Mouse (Mus musculus): ENCODE data around the gene Colec11. TPM values are rescaled to one million over a fixed set of nuclear protein-coding genes. Genes with fewer than 3 reads are reported as not detected.
A peak's percentile ranks its signal among the peaks of the same experiment; 100 is the strongest.

Colec11 gene
- polyA plus RNA-seq, 1 experiment from 2014 or later: not detected

DNA sequence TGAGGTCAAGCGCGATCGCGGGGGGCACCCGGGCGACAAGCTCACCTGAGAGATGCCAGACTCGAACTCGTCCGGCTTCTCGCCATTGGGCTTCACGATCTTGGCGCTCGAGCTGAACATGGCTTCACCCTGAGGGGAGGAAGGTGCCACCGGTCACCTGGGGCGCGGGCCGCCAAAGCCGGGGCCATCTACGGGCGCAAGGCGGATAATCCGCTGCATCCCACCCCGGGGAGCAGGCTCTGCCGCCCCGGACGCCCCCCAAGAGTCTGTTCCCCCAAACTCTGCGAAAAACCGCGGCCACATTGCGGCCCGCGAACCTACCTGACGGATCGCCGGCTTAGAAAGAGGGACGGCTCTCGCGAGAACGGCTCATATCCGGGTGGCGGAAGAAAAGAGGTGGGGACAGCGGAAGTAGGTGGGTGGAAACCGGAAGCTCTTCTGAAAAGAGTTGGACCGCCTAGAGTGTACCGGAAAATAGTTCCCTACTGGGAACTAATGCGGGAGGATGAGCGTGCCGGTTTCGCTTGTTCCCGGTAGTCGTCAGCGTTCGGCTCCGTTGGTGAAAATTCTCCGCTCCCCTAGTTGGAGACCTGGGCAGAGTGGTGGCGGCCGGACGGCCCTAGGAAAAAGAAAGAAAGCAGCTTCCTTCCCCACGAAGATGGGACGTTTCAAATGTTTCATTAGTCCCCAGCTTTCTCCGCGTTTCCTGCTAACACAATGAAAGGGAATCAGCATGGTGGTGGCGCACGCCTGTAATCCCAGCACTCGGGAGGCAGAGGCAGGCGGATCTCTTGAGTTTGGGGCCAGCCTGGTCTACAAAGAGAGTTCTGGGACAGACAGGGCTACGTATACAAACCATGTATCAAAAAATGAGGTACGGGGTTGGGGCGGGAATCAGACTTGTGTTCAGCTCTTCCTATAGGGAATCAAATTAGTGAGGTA is 12.6 kb upstream of the Colec11 start, which contains the start of gene Rps7:
Gene Rps7 (minus strand): TSS at position 419 of the 942 bp plus-strand sequence.
- Histone ChIP-seq H3K36me3 (replicated peaks; ENCODE audit: control insufficient read depth, insufficient read depth, low read depth, low read length) (peaks cover 14% of the 10 kb centered on the region), H3K9me3 (replicated peaks; ENCODE audit: control insufficient read depth, low read length) (no peaks in the 10 kb centered on the region), H3K4me3 (ENCODE audit: low read depth, low read length) (peak within 1 kb of the TSS; percentile 93), H3K4me2 (ENCODE audit: low read depth, low read length) (peak within 1 kb of the TSS; percentile 60), H3K4me1 (ENCODE audit: control insufficient read depth, insufficient read depth, low read length) (peaks cover 6% of the 10 kb centered on the region; the same call in 1 of the 2 replicates), H3K27me3 (ENCODE audit: control insufficient read depth, insufficient read depth, low read length) (no peaks in the 10 kb centered on the region), H3K27ac (replicated peaks; ENCODE audit: low read depth, low read length) (peak within 1 kb of the TSS; percentile 84), H3K9ac (replicated peaks; ENCODE audit: low read length) (peak within 1 kb of the TSS; percentile 98)
- WGBS: 5% methylated on average over 69 of the region's 69 CpGs
- DNase-seq (ENCODE audit: low spot score) (peak; percentile 94), ATAC-seq (replicated peaks; ENCODE audit: insufficient number of reproducible peaks, low FRiP score, low TSS enrichment, low read depth) (peak; percentile 95)

DNA sequence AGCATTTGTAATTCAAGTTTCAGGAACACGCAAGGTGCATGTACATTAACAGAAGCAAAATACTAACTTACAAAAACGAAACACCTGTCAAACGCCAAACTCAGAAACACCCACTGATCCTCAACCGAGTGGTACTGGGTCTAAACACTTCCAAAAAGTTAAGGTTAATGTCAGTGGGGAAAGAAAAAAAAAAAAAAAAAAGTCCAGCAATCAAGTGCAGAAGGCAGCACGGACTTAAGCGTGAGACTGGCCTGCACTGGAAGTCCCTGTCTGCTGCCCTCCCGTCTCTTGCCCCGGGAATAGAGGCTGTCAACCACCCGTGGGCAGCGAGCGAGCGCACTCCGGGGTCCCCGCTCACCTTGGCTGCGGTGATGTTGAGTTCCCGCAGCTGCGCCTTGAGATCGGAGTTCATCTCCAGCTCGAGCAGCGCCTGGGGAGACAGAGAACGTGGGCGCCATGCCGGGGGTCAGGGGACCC is 11.9 kb upstream of the Colec11 start:
- H3K4me1 ChIP-seq (ENCODE audit: control insufficient read depth, insufficient read depth, low read length): peaks cover 6% of the 10 kb centered on the region; the same call in 1 of the 2 replicates
- peak overlapping the region; percentile 93 for H3K4me3 ChIP-seq (ENCODE audit: low read depth, low read length)
- 2% methylated on average over 23 of the region's 23 CpGs for WGBS
- no peaks in the 10 kb centered on the region for H3K9me3 ChIP-seq (replicated peaks; ENCODE audit: control insufficient read depth, low read length)
- H3K36me3 ChIP-seq (replicated peaks; ENCODE audit: control insufficient read depth, insufficient read depth, low read depth, low read length): peaks cover 21% of the 10 kb centered on the region
- 0 out of 2 replicates have a peak, but pooled peaks have one; percentile 7 for ATAC-seq (replicated peaks; ENCODE audit: insufficient number of reproducible peaks, low FRiP score, low TSS enrichment, low read depth)
- H3K9ac ChIP-seq (replicated peaks; ENCODE audit: low read length): peak overlapping the region; percentile 98
- H3K27me3 ChIP-seq (ENCODE audit: control insufficient read depth, insufficient read depth, low read length): no peaks in the 10 kb centered on the region
- peak overlapping the region; percentile 60 for H3K4me2 ChIP-seq (ENCODE audit: low read depth, low read length)
- H3K27ac ChIP-seq (replicated peaks; ENCODE audit: low read depth, low read length): peak overlapping the region; percentile 84
- DNase-seq (ENCODE audit: low spot score): no peak

DNA sequence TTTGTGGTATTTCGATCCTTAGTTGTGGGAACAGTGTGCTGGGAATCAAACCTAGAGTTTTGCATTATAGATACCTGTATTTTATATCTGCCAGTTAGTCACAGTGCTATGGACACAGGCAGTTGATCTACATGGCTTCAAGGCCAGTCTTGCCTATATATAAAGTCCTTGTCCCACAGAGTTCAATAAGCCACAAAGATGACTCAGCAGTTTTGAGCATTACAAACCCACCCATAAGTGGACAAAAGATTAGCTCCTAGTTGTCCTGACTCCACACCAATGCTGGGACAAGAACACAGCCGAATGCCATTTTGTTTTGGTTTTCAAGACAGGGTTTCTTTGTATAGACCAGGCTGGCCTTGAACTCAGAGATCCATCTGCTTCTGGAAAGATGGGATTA is 5.3 kb upstream of the Colec11 start:
- peaks cover 24% of the 10 kb centered on the region for H3K36me3 ChIP-seq (replicated peaks; ENCODE audit: control insufficient read depth, insufficient read depth, low read depth, low read length)
- no peaks in the 10 kb centered on the region for H3K4me1 ChIP-seq (ENCODE audit: control insufficient read depth, insufficient read depth, low read length)
- ATAC-seq (replicated peaks; ENCODE audit: insufficient number of reproducible peaks, low FRiP score, low TSS enrichment, low read depth) (no peak), DNase-seq (ENCODE audit: low spot score) (no peak)
- H3K9me3 ChIP-seq (replicated peaks; ENCODE audit: control insufficient read depth, low read length): no peaks in the 10 kb centered on the region
- H3K27ac ChIP-seq (replicated peaks; ENCODE audit: low read depth, low read length): no peak overlapping the region
- no peak overlapping the region for H3K4me3 ChIP-seq (ENCODE audit: low read depth, low read length)
- no peak overlapping the region for H3K9ac ChIP-seq (replicated peaks; ENCODE audit: low read length)
- no peaks in the 10 kb centered on the region for H3K27me3 ChIP-seq (ENCODE audit: control insufficient read depth, insufficient read depth, low read length)
- H3K4me2 ChIP-seq (ENCODE audit: low read depth, low read length): no peak overlapping the region
- 90% methylated on average over 2 of the region's 2 CpGs for WGBS

DNA sequence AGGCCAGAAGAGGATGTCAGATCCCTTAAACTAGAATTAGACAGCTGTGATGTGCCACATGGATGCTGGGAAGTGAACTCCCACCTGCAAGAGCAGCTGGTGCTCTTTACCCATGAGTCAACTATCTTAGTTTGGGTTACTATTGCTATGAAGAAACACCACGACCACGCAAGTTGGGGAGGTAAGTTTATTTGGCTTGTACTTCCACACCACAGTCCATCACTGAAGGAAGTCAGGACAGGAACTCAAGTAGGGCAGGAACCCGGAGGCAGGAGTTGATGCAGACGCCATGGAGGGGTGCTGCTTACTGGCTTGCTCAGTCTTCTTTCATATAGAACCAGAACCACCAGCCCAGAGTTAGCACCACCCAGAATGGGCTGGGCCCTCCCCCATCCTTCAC is 3.9 kb upstream of the Colec11 start:
- H3K27ac ChIP-seq (replicated peaks; ENCODE audit: low read depth, low read length): no peak overlapping the region
- H3K4me3 ChIP-seq (ENCODE audit: low read depth, low read length): no peak overlapping the region
- H3K27me3 ChIP-seq (ENCODE audit: control insufficient read depth, insufficient read depth, low read length): no peaks in the 10 kb centered on the region
- no peaks in the 10 kb centered on the region for H3K9me3 ChIP-seq (replicated peaks; ENCODE audit: control insufficient read depth, low read length)
- no peak overlapping the region for H3K9ac ChIP-seq (replicated peaks; ENCODE audit: low read length)
- H3K4me2 ChIP-seq (ENCODE audit: low read depth, low read length): no peak overlapping the region
- 67% methylated on average over 4 of the region's 4 CpGs for WGBS
- no peak for ATAC-seq (replicated peaks; ENCODE audit: insufficient number of reproducible peaks, low FRiP score, low TSS enrichment, low read depth)
- H3K36me3 ChIP-seq (replicated peaks; ENCODE audit: control insufficient read depth, insufficient read depth, low read depth, low read length): peaks cover 14% of the 10 kb centered on the region
- DNase-seq (ENCODE audit: low spot score): no peak
- H3K4me1 ChIP-seq (ENCODE audit: control insufficient read depth, insufficient read depth, low read length): no peaks in the 10 kb centered on the region

DNA sequence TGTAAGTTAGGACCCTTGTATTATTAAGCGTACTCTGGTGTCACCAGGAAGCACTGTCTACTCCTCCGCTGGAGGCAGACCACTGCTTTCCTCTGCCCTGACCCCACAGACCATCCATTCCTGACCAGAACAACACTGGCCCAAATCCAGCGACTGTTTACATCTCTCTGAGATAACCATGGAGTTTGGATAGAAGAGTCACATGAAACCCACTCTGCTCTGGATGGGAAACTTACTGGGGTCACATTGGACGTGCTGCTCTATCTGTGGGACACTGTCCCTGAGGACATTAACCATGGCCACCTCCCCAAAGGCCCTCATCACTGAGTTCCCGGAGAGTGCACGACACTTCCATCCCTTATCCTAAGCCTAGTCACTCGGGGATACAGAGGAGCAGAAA is 2.2 kb upstream of the Colec11 start:
- no peaks in the 10 kb centered on the region for H3K27me3 ChIP-seq (ENCODE audit: control insufficient read depth, insufficient read depth, low read length)
- DNase-seq (ENCODE audit: low spot score): no peak
- no peak overlapping the region for H3K9ac ChIP-seq (replicated peaks; ENCODE audit: low read length)

DNA sequence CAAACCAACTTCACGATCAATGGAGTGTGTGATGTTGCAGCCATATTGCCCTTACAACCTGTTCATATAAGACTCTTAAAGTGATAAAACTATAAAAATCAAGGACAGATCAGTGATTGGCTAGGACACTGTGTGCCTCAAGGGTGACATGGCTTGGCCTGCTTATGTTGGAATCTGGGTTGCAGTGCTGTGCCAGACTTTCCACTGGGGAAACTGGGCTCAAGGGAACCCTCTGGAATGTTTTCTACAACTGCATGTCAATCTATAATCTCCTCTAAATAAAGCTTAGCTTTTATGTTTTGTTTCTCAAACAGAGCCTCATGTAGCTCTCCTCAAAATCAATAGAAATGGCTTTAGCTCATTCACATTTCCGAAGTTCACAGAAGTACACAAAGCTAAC is 1.1 kb upstream of the Colec11 start:
- no peak overlapping the region for H3K4me2 ChIP-seq (ENCODE audit: low read depth, low read length)
- WGBS: 84% methylated on average over 2 of the region's 2 CpGs
- H3K9ac ChIP-seq (replicated peaks; ENCODE audit: low read length): no peak overlapping the region
- H3K4me1 ChIP-seq (ENCODE audit: control insufficient read depth, insufficient read depth, low read length): no peaks in the 10 kb centered on the region
- ATAC-seq (replicated peaks; ENCODE audit: insufficient number of reproducible peaks, low FRiP score, low TSS enrichment, low read depth): no peak
- DNase-seq (ENCODE audit: low spot score): no peak
- no peak overlapping the region for H3K4me3 ChIP-seq (ENCODE audit: low read depth, low read length)
- no peak overlapping the region for H3K27ac ChIP-seq (replicated peaks; ENCODE audit: low read depth, low read length)
- H3K27me3 ChIP-seq (ENCODE audit: control insufficient read depth, insufficient read depth, low read length): no peaks in the 10 kb centered on the region
- H3K9me3 ChIP-seq (replicated peaks; ENCODE audit: control insufficient read depth, low read length): no peaks in the 10 kb centered on the region
- peaks cover 2% of the 10 kb centered on the region; the same call in 1 of the 2 replicates for H3K36me3 ChIP-seq (replicated peaks; ENCODE audit: control insufficient read depth, insufficient read depth, low read depth, low read length)

More for the DNA sequence above, 2.2 kb upstream of the Colec11 start:
- H3K4me1 ChIP-seq (ENCODE audit: control insufficient read depth, insufficient read depth, low read length): no peaks in the 10 kb centered on the region
- H3K27ac ChIP-seq (replicated peaks; ENCODE audit: low read depth, low read length): no peak overlapping the region
- H3K9me3 ChIP-seq (replicated peaks; ENCODE audit: control insufficient read depth, low read length): no peaks in the 10 kb centered on the region
- peaks cover 9% of the 10 kb centered on the region for H3K36me3 ChIP-seq (replicated peaks; ENCODE audit: control insufficient read depth, insufficient read depth, low read depth, low read length)
- no peak overlapping the region for H3K4me2 ChIP-seq (ENCODE audit: low read depth, low read length)
- WGBS: 87% methylated on average over 7 of the region's 7 CpGs
- H3K4me3 ChIP-seq (ENCODE audit: low read depth, low read length): no peak overlapping the region
- no peak for ATAC-seq (replicated peaks; ENCODE audit: insufficient number of reproducible peaks, low FRiP score, low TSS enrichment, low read depth)

DNA sequence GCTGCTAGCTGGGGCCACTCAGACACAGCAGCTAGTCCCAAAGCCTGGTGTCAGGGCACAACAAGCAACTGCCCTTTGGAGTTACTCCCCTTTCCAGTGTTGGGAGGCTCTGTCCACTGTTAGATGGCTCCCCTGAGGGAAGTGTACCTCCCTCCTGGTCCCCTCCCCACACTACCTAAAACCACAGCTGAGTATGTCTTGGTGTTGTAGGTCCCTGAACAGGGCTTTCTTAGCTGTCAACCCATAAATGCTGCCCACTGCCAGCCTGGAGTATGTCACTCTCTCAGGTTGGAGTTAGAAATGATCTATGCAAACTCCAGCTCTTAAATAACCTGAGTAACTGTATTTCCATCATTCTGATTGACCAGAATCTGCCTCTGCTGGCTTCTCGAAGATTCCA is 536 bp downstream of the Colec11 start:
- H3K4me1 ChIP-seq (ENCODE audit: control insufficient read depth, insufficient read depth, low read length): no peaks in the 10 kb centered on the region
- WGBS: 87% methylated on average over 1 of the region's 1 CpGs
- H3K4me3 ChIP-seq (ENCODE audit: low read depth, low read length): no peak overlapping the region
- no peaks in the 10 kb centered on the region for H3K36me3 ChIP-seq (replicated peaks; ENCODE audit: control insufficient read depth, insufficient read depth, low read depth, low read length)
- DNase-seq (ENCODE audit: low spot score) (no peak), ATAC-seq (replicated peaks; ENCODE audit: insufficient number of reproducible peaks, low FRiP score, low TSS enrichment, low read depth) (no peak)
- no peaks in the 10 kb centered on the region for H3K27me3 ChIP-seq (ENCODE audit: control insufficient read depth, insufficient read depth, low read length)
- no peaks in the 10 kb centered on the region for H3K9me3 ChIP-seq (replicated peaks; ENCODE audit: control insufficient read depth, low read length)
- H3K4me2 ChIP-seq (ENCODE audit: low read depth, low read length): no peak overlapping the region
- no peak overlapping the region for H3K27ac ChIP-seq (replicated peaks; ENCODE audit: low read depth, low read length)
- no peak overlapping the region for H3K9ac ChIP-seq (replicated peaks; ENCODE audit: low read length)

DNA sequence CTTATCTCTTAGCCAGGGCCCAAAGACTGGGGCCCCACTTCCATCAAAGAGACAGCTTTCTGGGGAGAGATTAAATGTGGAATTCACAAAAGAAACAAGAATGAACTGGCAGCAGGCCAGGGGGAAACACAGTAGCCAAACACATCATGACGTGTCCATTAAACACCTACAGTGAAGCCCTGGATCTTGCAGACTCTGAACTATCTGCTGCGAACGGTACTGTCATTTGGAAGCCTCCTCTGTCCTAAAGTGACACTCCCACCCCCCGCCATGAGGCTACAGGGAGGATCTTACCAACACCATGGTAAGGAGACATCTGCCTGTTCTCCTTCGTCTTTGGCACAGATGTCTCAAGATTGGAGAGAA is 1.0 kb downstream of the Colec11 start:
- H3K9ac ChIP-seq (replicated peaks; ENCODE audit: low read length): no peak overlapping the region
- H3K4me2 ChIP-seq (ENCODE audit: low read depth, low read length): no peak overlapping the region
- H3K4me3 ChIP-seq (ENCODE audit: low read depth, low read length): no peak overlapping the region
- no peaks in the 10 kb centered on the region for H3K36me3 ChIP-seq (replicated peaks; ENCODE audit: control insufficient read depth, insufficient read depth, low read depth, low read length)
- no peaks in the 10 kb centered on the region for H3K4me1 ChIP-seq (ENCODE audit: control insufficient read depth, insufficient read depth, low read length)
- ATAC-seq (replicated peaks; ENCODE audit: insufficient number of reproducible peaks, low FRiP score, low TSS enrichment, low read depth) (no peak), DNase-seq (ENCODE audit: low spot score) (no peak)
- 57% methylated on average over 5 of the region's 5 CpGs for WGBS
- no peaks in the 10 kb centered on the region for H3K9me3 ChIP-seq (replicated peaks; ENCODE audit: control insufficient read depth, low read length)
- no peaks in the 10 kb centered on the region for H3K27me3 ChIP-seq (ENCODE audit: control insufficient read depth, insufficient read depth, low read length)
- no peak overlapping the region for H3K27ac ChIP-seq (replicated peaks; ENCODE audit: low read depth, low read length)

Data from embryonic facial prominence, embryonic 11.5 days (tissue).